Mouse (Mus musculus): ENCODE measurements around the gene Rtn4ip1.

- TF ChIP-seq CTCF (IDR thresholded peaks at IDR 0.05; ENCODE audit: insufficient read depth, low read depth, low read length) (no peak), POLR2A (IDR thresholded peaks at IDR 0.05; ENCODE audit: insufficient read depth, low read depth, low read length) (no peak)
Measured at GRCm38 (mm10) chr10:43998503-43999082, 97.0 kb downstream of the Rtn4ip1 start.

Measured in olfactory bulb, adult 2 months (tissue).